Mouse (Mus musculus): ENCODE data around the gene Lrrc37a.

The Lrrc37a gene

GRCm38 (mm10) chr11:103402198-103402597 is 102.2 kb downstream of the Lrrc37a start:
- in situ Hi-C loops (cut with MseI, MboI) = loop anchor here in 1 of 2 experiments (5.0 kb wide), 1 partner anchor 45 kb away; no protein-coding TSS in a partner anchor
